Mouse (Mus musculus): Measurements from ENCODE around the gene Eipr1.
"Not testable (repeated sequence)": the region's sequence is repeated elsewhere in the genome, so short reads cannot be mapped to it uniquely, and the experiment has no call there.

The Eipr1 gene

DNA sequence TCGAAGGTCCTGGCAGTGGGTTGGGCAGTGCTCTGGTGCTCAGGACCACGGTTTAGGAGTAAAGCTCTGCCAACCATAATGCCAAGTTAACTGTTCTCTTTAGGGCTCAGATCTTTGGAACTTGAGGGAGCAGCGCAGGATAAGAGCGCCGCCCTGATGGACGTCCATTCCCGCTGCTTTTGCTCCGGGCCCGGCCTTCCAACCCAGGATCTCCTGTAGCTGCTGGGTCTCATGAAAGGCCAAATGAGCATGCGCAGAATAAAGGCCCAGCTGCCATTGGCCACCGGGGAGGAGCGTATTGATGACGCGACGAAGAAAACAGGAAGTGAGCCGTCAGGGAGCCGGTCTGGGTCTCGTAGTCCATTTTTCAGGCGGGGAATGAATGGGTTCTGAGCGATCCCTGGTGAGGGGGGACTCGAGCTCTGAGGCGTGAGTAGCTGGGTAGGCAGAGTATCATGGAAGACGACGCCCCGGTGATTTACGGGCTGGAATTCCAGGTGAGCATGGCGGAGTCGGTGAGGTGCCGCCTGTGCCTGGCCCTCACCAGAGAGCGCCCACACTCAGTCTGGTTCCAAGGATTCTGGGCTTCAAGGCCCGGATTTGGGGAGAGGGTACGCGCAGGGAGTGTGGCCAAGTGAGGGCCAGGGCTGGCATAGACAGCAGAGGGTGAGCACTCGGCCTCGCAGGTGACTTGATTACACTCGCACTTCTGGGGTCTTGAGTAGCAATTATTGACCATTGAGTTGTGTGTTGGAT, at the start of gene Eipr1:
Eipr1 (plus strand) TSS at position 296 of the 756 bp plus-strand sequence.
- DNase-seq (ENCODE audit: low read depth, low spot score), result peak; percentile 97

DNA sequence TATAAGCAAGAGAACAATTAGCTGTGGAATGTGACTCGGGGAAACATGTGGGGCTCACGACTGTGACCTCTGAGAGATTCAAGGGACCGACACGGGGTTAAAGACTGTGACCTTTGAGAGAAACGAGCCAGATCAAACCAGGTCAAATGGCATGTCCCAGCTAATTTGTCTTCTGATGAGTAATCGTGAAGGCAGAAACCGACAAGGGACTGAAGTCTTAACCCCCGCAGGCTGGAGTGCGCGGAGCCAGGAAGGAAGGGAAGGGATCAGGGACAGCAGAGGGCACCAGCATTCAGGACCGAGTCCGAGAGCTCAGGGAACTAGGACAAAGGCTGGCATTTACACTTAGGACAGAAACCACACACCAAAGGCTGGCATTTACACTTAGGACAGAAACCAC, 47.2 kb upstream of the Eipr1 start:
- peak; percentile 34 for DNase-seq (ENCODE audit: low read depth, low spot score)

DNA sequence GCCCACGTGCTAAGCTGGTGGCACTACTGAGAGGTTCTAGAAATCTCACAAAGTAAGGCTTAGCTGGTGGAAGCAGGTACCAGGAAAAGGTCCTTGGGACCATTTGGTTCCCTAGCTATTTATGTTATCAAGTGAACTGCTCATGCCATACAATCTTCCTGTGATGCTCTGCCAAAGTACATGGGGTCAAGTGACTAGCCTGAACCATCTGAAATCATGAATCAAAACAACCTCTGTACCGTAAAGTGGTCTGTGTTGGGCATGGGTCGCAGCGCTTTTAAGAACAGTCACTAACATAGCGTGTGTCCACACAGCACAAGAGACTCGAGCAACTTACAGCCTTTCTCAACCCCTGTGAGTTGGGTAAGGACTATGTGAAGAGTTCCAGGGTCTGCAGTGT, 46.4 kb upstream of the Eipr1 start:
- no peak for DNase-seq (ENCODE audit: low read depth, low spot score)

DNA sequence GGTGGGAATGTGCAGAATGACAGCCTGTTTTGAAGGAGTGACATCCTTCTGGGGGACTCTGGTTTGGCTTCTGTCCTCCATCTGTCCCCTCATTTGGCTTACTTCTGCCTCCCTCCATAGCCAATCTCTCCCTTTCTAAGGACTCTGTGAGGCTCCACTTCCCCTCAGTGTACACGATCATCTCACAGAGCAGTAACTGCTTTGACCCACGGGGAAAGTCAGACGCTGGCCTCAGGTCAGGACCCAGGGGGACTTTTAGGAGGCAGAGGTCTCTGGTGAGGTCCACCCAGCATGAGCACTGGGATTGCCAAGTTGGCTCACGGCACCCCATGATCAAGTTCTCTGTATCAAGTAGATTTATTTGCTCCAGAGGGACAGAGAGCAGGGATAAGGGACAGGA, 43.4 kb upstream of the Eipr1 start:
- DNase-seq (ENCODE audit: low read depth, low spot score), result no peak

DNA sequence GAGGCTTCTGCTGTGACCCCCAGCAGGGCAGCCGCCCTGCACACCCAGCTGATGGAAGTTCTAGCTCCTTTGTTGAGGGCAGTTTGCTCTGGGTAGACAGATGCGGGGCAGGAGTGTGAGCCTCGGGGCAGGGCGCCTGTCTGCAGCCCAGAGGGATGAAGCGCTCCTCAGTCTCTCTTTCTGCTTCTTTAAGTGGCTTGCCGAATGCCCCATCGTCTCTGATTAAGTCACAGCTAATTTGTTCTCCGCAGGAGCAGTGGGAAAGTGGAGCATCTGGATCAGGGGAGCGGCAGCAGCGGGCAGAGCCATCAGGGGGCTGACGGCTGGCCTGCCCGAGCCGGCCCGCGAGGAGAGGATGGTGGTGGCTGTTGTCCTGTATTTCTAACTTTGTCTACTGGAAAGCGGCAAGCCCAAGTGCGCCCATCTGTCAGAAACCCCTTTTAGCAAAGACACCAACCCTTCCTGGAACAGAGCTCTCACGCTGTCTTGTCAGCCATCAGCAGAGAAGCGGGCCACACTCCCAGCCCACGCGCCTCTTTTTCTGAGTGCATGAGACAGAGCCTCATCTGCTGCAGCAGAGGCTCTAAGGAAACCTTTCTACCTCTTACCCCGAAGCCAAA, 40.9 kb upstream of the Eipr1 start:
- DNase-seq (ENCODE audit: low read depth, low spot score), result no peak

DNA sequence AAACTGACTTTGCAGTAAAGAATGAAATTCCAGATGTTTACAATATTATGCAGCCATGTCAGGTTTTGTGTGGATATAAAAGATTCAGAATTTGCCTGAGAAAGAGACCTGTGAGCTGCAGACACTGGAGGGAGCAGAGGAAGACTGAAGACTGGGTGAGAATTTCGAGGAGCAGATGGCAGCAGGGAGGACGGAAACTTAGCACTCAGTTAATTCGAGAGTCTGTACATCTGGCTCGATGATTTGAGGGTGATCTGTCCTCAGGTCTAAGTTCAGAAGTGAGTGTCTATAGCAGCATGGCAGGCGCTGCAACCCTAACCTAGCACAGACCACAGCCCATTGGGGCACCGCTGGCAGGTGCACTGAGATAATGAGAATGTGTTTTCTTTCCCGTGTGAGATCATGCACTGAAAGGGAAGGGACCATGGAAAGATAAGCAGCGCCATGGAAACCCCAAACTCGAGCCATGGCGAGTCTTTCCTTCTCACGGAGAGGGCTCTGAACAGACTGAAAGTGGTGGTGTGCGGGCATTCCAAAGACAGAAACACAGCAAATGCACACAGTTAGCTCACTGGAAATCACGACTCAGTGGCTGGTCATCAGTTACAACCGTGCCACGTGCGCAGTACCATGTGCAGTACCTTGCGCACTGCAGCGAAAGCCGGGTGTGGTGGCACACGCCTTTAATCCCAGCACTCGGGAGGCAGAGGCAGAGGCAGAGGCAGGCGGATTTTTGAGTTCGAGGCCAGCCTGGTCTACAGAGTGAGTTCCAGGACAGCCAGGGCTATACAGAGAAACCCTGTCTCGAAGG, 36.6 kb upstream of the Eipr1 start:
- no peak for DNase-seq (ENCODE audit: low read depth, low spot score)

DNA sequence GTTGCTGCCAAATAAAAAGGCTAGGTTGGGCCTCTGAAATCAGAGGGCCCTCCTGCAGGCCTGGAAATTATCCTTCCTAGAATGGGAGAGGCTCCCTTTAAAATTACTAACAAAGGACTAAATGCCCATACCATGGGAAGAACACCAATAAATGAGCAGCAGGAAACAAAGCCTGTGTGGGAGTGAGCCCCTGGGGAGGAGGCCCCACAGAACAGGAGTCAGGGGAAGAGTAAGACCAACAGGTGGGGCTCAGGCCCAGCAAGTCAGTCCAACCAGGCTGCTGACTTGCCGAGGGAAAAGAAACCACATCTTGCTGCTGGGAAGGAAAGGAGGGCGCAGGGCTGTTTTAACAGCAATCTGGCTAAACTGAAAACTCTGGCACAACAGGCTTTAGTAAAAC, 34.5 kb upstream of the Eipr1 start:
- no peak for DNase-seq (ENCODE audit: low read depth, low spot score)

DNA sequence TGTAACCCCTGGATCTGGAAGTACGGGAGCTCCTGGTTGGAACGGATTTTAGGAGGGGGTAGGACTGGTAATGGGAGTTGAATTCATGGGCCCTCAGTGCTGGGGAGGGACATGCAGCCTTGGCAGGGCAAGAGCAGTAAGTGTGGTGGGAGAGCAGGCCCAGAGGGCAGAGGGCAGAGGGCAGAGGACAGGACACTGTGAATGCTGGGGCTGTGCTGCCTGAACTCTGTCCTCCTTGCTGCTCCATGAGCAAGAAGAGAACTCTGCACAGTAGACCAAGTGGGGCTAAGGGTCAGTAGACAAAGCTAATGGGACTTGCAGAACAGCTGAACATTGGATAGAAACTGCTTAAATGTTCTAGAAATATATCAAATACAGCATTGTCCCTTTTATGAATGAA, 33.5 kb upstream of the Eipr1 start:
- DNase-seq (ENCODE audit: low read depth, low spot score), result no peak

DNA sequence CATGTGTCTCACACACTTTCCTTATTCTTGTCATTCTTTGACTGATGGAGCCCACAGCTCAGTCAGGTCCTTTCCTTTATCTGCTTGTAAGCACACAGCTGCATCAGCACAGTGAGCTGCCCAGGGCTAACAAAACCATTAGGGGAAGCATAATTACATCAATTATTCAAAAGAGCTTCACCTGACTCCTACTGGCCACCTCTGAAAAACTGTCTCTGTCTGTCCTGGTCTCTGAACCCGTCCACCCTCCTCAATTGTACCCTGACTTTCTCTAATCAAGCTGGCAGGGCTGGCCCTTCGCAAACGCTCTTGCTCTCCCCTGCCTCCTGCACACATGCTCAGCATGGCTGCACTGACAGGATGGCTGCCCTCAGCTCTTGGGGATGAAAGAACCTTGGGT, 27.2 kb upstream of the Eipr1 start:
- no peak for DNase-seq (ENCODE audit: low read depth, low spot score)

DNA sequence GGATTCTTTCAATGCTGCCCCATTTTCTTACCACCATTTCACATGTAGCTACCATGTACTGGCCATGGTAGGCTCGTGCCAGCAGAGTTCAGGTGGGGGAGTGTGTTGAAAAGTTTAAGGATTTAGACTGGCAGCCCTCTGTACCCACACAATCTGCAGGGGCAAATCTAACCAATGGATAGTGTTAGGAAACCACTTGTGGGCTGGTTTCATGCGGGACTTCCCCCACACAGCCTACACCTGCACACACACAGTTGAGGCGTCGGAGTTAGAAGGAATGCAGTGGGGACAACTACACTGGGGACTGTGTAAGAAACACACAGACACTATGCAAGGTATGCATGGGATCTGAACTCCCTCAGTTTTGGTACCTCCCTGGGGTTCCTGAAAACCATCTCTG, 25.4 kb upstream of the Eipr1 start:
- DNase-seq (ENCODE audit: low read depth, low spot score), result no peak

DNA sequence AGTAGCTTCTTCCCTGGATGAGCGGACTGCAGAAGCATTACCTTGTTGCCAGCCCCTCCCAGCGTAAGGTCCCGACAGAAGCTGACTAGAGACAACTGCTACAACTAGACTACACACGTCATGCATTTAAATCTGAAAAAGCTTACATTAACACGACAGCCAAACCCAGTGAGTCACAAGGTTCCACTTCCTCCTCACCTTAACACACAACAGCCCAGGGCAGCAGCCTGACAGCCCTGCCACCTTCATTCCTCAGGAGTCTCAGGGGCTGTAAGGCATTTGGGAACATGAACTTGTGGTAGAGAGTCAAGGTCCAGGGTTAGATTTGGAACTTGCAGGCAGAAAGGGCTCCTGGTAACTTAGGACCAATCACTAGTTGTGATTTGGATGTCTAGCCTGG, 24.5 kb upstream of the Eipr1 start:
- no peak for DNase-seq (ENCODE audit: low read depth, low spot score)

DNA sequence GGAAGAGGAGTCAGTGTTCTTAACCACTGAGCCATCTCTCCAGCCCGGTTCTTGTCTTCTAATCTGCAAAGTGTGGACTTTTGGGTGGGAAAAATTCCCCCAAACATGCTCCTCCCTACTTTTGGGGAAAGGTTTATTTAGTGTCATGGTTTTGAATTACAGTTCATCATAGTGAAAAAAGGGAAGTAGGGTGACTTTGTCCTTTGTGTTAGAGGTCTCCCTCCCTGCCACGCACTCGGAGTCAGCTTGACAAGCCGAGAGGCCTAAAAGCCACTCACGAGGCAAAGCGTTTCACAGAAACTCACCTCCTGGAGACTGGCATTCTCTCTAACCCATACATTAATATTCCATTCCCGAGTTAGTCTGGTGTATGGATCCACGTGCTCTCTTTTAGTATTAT, 19.0 kb upstream of the Eipr1 start:
- DNase-seq (ENCODE audit: low read depth, low spot score), result no peak

DNA sequence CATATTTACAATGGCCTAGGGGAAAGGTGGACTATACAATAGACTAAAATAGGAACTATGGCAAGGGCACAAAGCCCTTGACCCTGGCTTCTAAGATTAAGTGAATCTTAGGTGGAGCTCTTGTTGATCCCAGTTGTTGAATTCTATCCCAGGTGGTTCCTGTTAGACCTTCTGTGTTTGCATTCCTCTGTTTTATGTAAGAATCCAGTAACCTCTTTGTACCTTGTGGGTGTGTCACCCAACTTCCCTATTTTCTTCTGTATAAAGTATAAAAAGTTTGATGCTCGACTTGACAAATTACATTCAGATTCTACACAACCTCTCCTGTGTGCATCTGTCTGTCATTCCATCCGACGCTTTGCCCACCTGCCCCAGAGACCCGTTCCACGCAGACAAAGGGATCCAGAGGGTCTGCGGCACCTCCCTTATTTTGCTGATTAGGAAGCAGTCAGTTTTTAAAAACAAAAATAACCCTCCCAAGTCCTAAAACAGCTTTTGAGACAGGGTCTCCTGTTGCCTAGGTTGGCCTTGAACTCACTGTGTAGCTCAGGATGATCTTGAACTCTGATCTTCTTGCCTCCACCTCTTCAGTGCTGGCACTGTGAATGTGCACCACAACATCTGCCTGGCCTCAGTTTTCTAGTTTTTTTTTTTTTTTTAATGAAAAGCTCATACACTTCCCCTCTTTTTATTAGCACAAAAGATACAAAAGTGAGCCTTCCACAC, 17.9 kb upstream of the Eipr1 start:
- not testable (repeated sequence) for DNase-seq (ENCODE audit: low read depth, low spot score)

DNA sequence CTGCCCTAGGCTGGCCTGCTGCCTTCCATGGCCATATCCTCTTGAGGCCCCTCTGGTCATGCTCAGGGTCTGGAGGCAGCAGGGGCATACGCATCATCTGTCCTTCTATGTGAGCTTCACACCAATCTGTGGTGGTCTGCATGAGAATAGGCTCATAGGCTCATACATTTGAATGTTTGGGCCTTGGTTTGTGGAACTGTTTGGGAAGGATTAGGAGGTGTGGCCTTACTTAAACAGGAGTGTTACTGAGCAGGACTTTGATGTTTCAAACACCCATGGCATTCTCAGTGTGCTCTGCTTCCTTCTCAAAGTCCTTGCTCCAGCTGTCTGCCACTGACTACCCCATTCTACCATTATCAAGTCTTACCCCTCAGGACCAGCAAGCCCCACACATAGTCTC, 17.3 kb upstream of the Eipr1 start:
- no peak for DNase-seq (ENCODE audit: low read depth, low spot score)

DNA sequence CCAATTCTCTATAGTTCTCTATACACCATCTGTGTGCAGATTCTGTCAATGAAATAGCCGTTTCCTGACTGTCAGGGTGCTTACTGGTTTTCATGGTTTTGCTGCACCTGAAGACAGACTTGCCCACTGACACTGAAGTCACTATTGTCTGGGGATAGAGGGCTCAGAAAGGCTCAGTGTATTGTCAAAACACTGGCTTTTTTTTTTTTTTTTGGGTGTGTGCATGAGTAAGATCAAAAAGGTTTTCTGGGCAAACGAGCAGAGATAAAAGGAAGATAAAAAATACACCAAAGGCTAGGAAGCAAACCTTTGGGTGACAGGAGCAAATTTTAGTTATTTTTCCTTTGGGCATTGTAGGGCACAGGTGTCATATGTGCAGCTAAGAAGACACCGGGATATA, 16.3 kb upstream of the Eipr1 start:
- DNase-seq (ENCODE audit: low read depth, low spot score), result no peak

DNA sequence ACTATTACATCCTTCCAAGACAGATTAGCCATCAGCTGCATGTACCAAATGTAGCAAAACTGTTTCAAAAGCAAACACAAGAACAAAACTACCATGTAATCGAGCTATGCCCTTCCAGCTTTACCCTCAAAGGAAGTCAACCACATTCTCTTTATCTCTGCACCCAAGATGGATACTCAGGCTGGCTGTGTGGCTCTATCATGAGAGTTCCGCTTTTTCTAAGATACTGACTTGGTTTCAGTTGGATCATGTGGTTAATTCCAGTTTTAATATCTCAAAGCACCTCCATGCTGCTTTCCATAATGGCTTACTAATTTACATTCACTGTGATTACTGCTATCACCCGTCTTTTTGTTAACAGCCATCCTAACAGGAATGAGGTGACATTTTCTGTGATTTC, 8.3 kb upstream of the Eipr1 start:
- no peak for DNase-seq (ENCODE audit: low read depth, low spot score)

DNA sequence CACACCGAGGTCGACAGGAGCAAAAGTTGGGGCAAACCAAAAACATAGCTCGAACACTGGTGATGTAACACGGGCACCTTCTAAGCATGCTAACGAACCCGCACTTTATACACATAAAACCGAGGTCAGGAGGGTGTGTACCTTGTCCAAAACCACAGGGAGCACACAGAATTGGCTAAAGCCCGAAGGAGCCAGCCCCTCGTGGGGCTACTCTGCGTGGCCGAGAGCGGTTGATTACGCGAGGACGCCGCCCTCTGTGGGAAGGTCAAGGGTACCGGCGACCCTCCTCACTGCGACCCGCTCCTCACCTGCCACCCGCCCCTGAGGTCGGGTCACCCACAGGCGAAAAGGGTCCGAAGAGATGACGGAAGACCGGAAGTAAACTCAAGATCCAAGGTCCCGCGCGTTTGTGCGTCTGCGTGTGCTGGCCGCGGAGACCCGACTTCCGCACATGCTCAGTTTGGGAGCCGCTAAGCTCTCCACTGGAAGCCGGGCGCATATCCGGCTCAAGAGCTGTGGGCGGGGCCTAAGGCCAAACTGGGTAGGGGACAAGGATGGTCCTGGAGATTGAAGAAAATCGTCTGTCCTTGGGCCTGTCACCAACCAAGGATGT, 1.5 kb upstream of the Eipr1 start, which contains the start of gene Trappc12:
Trappc12 (minus strand) TSS at position 452 of the 613 bp plus-strand sequence.
- DNase-seq (ENCODE audit: low read depth, low spot score), result peak; percentile 93

DNA sequence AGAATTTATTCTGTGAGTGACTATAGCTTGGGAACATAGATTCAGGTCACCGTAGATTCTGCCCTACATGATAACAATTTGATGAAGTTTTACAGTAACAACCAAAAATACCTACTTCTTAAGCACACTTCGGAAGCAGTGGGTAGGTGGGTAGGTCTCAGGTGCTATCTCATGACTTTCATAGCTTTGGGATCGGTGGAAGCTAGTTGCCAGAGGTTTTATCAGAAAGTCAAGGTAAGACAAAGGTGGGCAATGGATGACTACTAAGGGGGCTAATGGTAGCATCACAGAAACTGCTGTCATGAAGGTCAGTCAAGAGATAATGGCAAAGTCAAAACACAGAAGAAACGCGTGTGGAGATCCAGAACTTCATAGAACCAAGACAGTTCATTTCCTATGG, 727 bp upstream of the Eipr1 start:
- no peak for DNase-seq (ENCODE audit: low read depth, low spot score)

DNA sequence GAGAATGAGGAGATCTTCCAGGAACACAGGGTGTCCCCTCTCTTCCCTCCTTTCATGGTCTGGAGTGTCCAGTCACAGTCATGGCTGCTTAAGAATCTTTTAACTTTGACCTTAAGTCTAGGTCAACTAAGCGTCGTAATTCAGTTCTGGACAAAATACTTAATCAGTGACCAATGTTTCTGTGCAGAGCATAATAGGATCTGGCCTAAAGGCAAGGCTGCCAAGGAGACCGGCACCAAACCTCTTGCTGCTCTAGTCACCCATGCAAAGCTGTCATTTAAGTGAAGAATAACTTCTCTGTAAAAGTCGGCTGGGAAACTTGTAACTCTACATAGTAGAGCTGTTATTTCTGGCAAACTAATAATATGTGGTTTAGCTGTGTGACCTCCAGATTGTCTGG, 4.4 kb downstream of the Eipr1 start:
- no peak for DNase-seq (ENCODE audit: low read depth, low spot score)

DNA sequence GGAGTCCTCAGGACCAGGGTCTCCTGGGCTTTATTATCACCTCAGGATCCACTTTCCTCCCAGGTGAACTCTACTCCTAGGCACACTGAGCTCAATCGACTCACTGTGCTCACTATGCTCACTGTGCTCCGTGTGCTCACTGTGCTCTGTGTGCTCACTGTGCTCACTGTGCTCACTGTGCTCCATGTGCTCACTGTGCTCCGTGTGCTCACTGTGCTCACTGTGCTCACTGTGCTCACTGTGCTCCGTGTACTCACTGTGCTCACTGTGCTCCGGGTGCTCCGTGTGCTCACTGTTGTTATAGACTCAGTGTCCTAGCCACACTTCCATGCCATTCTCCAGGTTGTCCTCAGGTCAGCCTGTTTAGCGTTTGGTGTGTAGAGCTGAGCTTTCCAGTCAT, 18.4 kb downstream of the Eipr1 start:
- DNase-seq (ENCODE audit: low read depth, low spot score), result no peak

DNA sequence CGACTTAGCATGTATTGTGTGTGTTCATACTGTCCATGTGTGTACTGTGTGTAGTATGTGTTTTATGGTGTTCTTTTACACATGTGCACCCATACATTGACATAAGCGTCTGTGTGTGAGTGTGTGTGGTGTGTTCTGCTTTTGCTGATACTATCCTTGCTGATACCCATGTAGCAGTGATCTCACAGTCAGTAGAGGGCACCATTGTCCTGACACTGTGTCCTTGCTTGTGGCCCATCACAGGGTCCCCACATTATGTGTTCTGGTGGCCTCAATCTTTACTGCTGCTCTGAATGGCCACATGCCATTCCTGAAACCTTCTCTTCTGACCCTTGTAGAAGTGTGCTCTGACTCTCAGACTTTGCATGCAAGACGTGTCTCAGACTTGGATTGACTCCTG, 22.2 kb downstream of the Eipr1 start:
- no peak for DNase-seq (ENCODE audit: low read depth, low spot score)

DNA sequence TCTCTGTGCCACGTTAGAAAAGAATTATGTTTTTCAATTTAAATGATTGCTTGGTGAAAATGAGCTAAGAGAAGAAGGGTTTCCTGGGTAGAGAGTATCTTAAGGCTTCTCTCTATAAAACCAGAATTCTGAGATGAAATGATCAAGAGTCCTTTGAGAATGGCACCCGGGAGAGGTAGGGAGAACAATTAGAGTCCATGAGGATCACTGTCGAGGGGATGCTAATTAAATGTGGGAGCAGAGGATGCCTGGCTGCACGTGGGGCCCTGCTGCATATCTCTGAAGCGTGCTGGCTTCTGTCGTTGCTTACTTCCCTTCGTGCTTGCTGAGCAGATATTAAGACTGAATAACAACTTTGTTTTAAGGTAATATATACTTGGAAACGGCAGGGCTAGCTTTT, 23.5 kb downstream of the Eipr1 start:
- no peak for DNase-seq (ENCODE audit: low read depth, low spot score)

Data from mesoderm, embryonic 11.5 days (tissue).